Mouse (Mus musculus): ENCODE data around the gene Zbtb16. TPM values are rescaled to one million over a fixed set of nuclear protein-coding genes. Genes with fewer than 3 reads are reported as not detected.

Zbtb16 gene
- polyA plus RNA-seq, 1 experiment from 2014 or later = 5.3 TPM

GRCm38 (mm10) chr9:48725161-48725560, 110.9 kb downstream of the Zbtb16 start:
- H3K4me3 ChIP-seq (replicated peaks; ENCODE audit: low read length) = no peak overlapping the region
- WGBS = 92% methylated on average over 6 of the region's 6 CpGs
- DNase-seq (ENCODE audit: low spot score) = no peak

DNA sequence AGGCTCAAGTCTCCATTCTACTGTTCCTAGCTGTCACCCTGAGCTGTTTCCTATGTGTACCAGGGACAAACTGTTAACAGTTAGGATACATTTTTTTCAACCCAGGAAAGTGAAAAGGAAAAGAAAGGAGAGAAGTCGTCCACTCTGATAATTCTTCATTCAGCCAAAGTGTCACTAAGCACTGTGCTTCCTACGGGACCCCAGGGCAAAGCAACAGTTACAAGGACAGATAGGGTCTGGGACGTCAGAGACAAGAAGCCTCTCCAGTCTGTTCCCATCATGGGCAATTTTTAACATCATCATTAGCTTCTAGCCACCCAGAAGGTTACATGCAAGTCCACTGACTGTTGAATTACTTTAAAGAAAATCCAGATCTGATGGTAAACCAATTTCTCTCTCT, 111.3 kb downstream of the Zbtb16 start:
- WGBS = 73% methylated on average over 3 of the region's 3 CpGs
- Histone ChIP-seq H3K27ac (no peak overlapping the region), H3K4me2 (replicated peaks) (no peak overlapping the region), H3K4me3 (replicated peaks; ENCODE audit: low read length) (no peak overlapping the region), H3K36me3 (replicated peaks; ENCODE audit: control insufficient read depth, insufficient read depth) (no peaks in the 10 kb centered on the region), H3K9me3 (ENCODE audit: control insufficient read depth, low read length) (no peaks in the 10 kb centered on the region), H3K4me1 (replicated peaks; ENCODE audit: control insufficient read depth, insufficient read depth, low read length) (peaks cover 14% of the 10 kb centered on the region), H3K9ac (no peak overlapping the region), H3K27me3 (ENCODE audit: control insufficient read depth, insufficient read depth, low read length) (no peaks in the 10 kb centered on the region; the same call in 1 of the 2 replicates)
- DNase-seq (ENCODE audit: low spot score) = no peak
- no peak for ATAC-seq (ENCODE audit: low FRiP score)

More at GRCm38 (mm10) chr9:48725161-48725560, 110.9 kb downstream of the Zbtb16 start:
- ATAC-seq (ENCODE audit: low FRiP score) = no peak
- Histone ChIP-seq H3K4me1 (replicated peaks; ENCODE audit: control insufficient read depth, insufficient read depth, low read length) (peaks cover 17% of the 10 kb centered on the region), H3K36me3 (replicated peaks; ENCODE audit: control insufficient read depth, insufficient read depth) (no peaks in the 10 kb centered on the region), H3K27me3 (ENCODE audit: control insufficient read depth, insufficient read depth, low read length) (no peaks in the 10 kb centered on the region; the same call in 1 of the 2 replicates), H3K4me2 (replicated peaks) (no peak overlapping the region), H3K9ac (no peak overlapping the region), H3K9me3 (ENCODE audit: control insufficient read depth, low read length) (no peaks in the 10 kb centered on the region), H3K27ac (no peak overlapping the region)

GRCm38 (mm10) chr9:48723511-48724304, 112.3 kb downstream of the Zbtb16 start:
- DNase-seq (ENCODE audit: low spot score) = no peak
- Histone ChIP-seq H3K9me3 (ENCODE audit: control insufficient read depth, low read length) (no peaks in the 10 kb centered on the region), H3K4me1 (replicated peaks; ENCODE audit: control insufficient read depth, insufficient read depth, low read length) (peaks cover 9% of the 10 kb centered on the region; the same call in 1 of the 2 replicates), H3K27me3 (ENCODE audit: control insufficient read depth, insufficient read depth, low read length) (no peaks in the 10 kb centered on the region; the same call in 1 of the 2 replicates), H3K27ac (no peak overlapping the region), H3K4me3 (replicated peaks; ENCODE audit: low read length) (no peak overlapping the region), H3K4me2 (replicated peaks) (no peak overlapping the region), H3K36me3 (replicated peaks; ENCODE audit: control insufficient read depth, insufficient read depth) (no peaks in the 10 kb centered on the region), H3K9ac (no peak overlapping the region)
- WGBS = 64% methylated on average over 10 of the region's 10 CpGs
- no peak for ATAC-seq (ENCODE audit: low FRiP score)

- Histone ChIP-seq H3K9ac (no peak overlapping the region), H3K9me3 (ENCODE audit: control insufficient read depth, low read length) (no peaks in the 10 kb centered on the region), H3K36me3 (replicated peaks; ENCODE audit: control insufficient read depth, insufficient read depth) (no peaks in the 10 kb centered on the region), H3K4me1 (replicated peaks; ENCODE audit: control insufficient read depth, insufficient read depth, low read length) (peaks cover 5% of the 10 kb centered on the region; the same call in 1 of the 2 replicates), H3K27ac (no peak overlapping the region), H3K4me2 (replicated peaks) (no peak overlapping the region), H3K4me3 (replicated peaks; ENCODE audit: low read length) (no peak overlapping the region), H3K27me3 (ENCODE audit: control insufficient read depth, insufficient read depth, low read length) (no peaks in the 10 kb centered on the region; the same call in 1 of the 2 replicates)
- ATAC-seq (ENCODE audit: low FRiP score) = no peak
- 56% methylated on average over 3 of the region's 3 CpGs for WGBS
- DNase-seq (ENCODE audit: low spot score) = no peak
Measured at GRCm38 (mm10) chr9:48723025-48723424, 113.0 kb downstream of the Zbtb16 start.

- Histone ChIP-seq H3K36me3 (replicated peaks; ENCODE audit: control insufficient read depth, insufficient read depth) (no peaks in the 10 kb centered on the region), H3K9ac (no peak overlapping the region), H3K4me3 (replicated peaks; ENCODE audit: low read length) (no peak overlapping the region), H3K4me2 (replicated peaks) (no peak overlapping the region), H3K4me1 (replicated peaks; ENCODE audit: control insufficient read depth, insufficient read depth, low read length) (peaks cover 5% of the 10 kb centered on the region; the same call in 1 of the 2 replicates), H3K27me3 (ENCODE audit: control insufficient read depth, insufficient read depth, low read length) (no peaks in the 10 kb centered on the region; the same call in 1 of the 2 replicates), H3K9me3 (ENCODE audit: control insufficient read depth, low read length) (no peaks in the 10 kb centered on the region), H3K27ac (no peak overlapping the region)
- no peak for ATAC-seq (ENCODE audit: low FRiP score)
- DNase-seq (ENCODE audit: low spot score) = no peak
- WGBS = 95% methylated on average over 3 of the region's 3 CpGs
Measured at GRCm38 (mm10) chr9:48722261-48722920, 113.6 kb downstream of the Zbtb16 start.

- Histone ChIP-seq H3K27ac (no peak overlapping the region), H3K36me3 (replicated peaks; ENCODE audit: control insufficient read depth, insufficient read depth) (no peaks in the 10 kb centered on the region), H3K27me3 (ENCODE audit: control insufficient read depth, insufficient read depth, low read length) (no peaks in the 10 kb centered on the region; the same call in 1 of the 2 replicates), H3K9me3 (ENCODE audit: control insufficient read depth, low read length) (no peaks in the 10 kb centered on the region), H3K4me2 (replicated peaks) (no peak overlapping the region), H3K4me3 (replicated peaks; ENCODE audit: low read length) (no peak overlapping the region), H3K9ac (no peak overlapping the region), H3K4me1 (replicated peaks; ENCODE audit: control insufficient read depth, insufficient read depth, low read length) (peaks cover 5% of the 10 kb centered on the region; the same call in 1 of the 2 replicates)
- DNase-seq (ENCODE audit: low spot score) (no peak), ATAC-seq (ENCODE audit: low FRiP score) (no peak)
- 90% methylated on average over 6 of the region's 6 CpGs for WGBS
Measured at GRCm38 (mm10) chr9:48721655-48722054, 114.4 kb downstream of the Zbtb16 start.

DNA sequence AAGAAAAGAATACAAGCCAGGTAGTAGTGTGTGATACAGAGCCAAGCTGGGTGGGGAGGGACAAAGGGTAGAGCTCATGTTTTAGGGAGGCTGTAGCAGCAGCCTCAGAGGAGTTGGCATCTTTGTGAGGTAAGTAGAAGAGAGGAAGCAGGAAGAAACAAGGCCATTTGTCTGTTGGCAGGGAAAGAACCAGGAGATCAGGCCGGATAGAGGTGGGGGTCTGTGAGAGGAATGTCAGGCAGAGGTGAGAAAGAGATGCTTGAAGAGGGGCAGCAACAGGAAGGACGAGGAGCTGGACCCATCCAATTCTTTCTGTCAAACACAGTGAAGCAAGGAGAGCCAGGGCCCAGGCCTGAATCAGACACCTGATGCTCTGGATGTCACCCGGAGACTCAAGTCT, 114.8 kb downstream of the Zbtb16 start:
- Histone ChIP-seq H3K4me2 (replicated peaks) (no peak overlapping the region), H3K4me1 (replicated peaks; ENCODE audit: control insufficient read depth, insufficient read depth, low read length) (peaks cover 5% of the 10 kb centered on the region; the same call in 1 of the 2 replicates), H3K9ac (no peak overlapping the region), H3K9me3 (ENCODE audit: control insufficient read depth, low read length) (no peaks in the 10 kb centered on the region), H3K4me3 (replicated peaks; ENCODE audit: low read length) (no peak overlapping the region), H3K27me3 (ENCODE audit: control insufficient read depth, insufficient read depth, low read length) (no peaks in the 10 kb centered on the region; the same call in 1 of the 2 replicates), H3K27ac (0 out of 2 replicates have a peak overlapping the region, but pooled peaks have one; percentile 16), H3K36me3 (replicated peaks; ENCODE audit: control insufficient read depth, insufficient read depth) (no peaks in the 10 kb centered on the region)
- no peak for ATAC-seq (ENCODE audit: low FRiP score)
- WGBS = 79% methylated on average over 3 of the region's 3 CpGs
- no peak for DNase-seq (ENCODE audit: low spot score)

DNA sequence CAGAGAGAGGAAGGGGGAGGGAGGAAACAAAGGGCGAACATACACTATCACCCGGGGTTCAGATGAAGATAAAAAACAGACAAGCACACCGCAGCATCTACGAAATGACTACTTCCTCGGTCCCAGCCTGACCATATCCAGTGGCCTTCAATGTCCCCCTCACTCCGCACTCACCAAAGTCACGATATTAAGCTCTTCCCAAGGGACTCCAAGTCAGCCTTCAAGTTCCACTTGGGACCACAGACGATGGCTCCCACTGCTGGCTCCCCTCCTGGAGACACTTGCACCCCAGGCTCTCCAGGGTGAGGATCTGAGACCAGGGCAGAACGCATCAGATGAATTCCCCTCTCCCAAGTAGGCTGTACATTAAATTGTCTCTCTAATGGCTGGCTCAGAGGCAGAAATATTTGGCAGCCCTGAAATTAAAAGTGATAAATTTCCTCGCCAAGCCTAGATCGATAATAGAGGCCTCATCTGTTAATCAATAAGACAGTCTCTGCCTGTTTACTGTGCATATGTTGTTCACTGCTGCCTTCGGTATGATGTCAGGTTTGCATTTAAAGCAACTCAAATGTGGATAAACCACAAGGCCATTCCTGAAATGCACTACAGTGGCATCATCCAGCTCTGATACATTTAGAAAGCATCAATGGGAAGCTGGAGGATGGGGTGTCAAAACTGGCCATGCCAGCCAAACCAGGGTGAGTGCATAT, 115.6 kb downstream of the Zbtb16 start:
- DNase-seq (ENCODE audit: low spot score) (no peak), ATAC-seq (ENCODE audit: low FRiP score) (no peak)
- Histone ChIP-seq H3K27me3 (ENCODE audit: control insufficient read depth, insufficient read depth, low read length) (no peaks in the 10 kb centered on the region; the same call in 1 of the 2 replicates), H3K9ac (no peak overlapping the region), H3K4me2 (replicated peaks) (no peak overlapping the region), H3K4me1 (replicated peaks; ENCODE audit: control insufficient read depth, insufficient read depth, low read length) (peaks cover 5% of the 10 kb centered on the region; the same call in 1 of the 2 replicates), H3K36me3 (replicated peaks; ENCODE audit: control insufficient read depth, insufficient read depth) (no peaks in the 10 kb centered on the region), H3K27ac (0 out of 2 replicates have a peak overlapping the region, but pooled peaks have one; percentile 16), H3K4me3 (replicated peaks; ENCODE audit: low read length) (no peak overlapping the region), H3K9me3 (ENCODE audit: control insufficient read depth, low read length) (no peaks in the 10 kb centered on the region)
- 68% methylated on average over 12 of the region's 12 CpGs for WGBS

GRCm38 (mm10) chr9:48719619-48720018, 116.4 kb downstream of the Zbtb16 start:
- H3K9ac ChIP-seq = no peak overlapping the region
- ATAC-seq (ENCODE audit: low FRiP score) = no peak
- WGBS = 80% methylated on average over 4 of the region's 4 CpGs
- 0 out of 2 replicates have a peak overlapping the region, but pooled peaks have one; percentile 2 for H3K27ac ChIP-seq
- H3K36me3 ChIP-seq (replicated peaks; ENCODE audit: control insufficient read depth, insufficient read depth) = no peaks in the 10 kb centered on the region
- H3K4me1 ChIP-seq (replicated peaks; ENCODE audit: control insufficient read depth, insufficient read depth, low read length) = peaks cover 5% of the 10 kb centered on the region; the same call in 1 of the 2 replicates
- DNase-seq (ENCODE audit: low spot score) = no peak
- H3K4me3 ChIP-seq (replicated peaks; ENCODE audit: low read length) = no peak overlapping the region
- no peak overlapping the region for H3K4me2 ChIP-seq (replicated peaks)
- H3K27me3 ChIP-seq (ENCODE audit: control insufficient read depth, insufficient read depth, low read length) = no peaks in the 10 kb centered on the region
- no peaks in the 10 kb centered on the region for H3K9me3 ChIP-seq (ENCODE audit: control insufficient read depth, low read length)
